Mouse (Mus musculus): ENCODE data around the gene Insyn1.

The Insyn1 gene

GRCm38 (mm10) chr9:58534766-58535165 lies 46.4 kb downstream of the Insyn1 start:
- peak; percentile 20 to 49 for DNase-seq (ENCODE audit: low spot score in 2 of 2)

GRCm38 (mm10) chr9:58535447-58536134 lies 47.2 kb downstream of the Insyn1 start:
- peak in 1 of 2 experiments; percentile 26 for DNase-seq (ENCODE audit: low spot score in 2 of 2)

GRCm38 (mm10) chr9:58537774-58538173 lies 49.4 kb downstream of the Insyn1 start:
- no peak for DNase-seq (ENCODE audit: low spot score in 2 of 2)

- DNase-seq (ENCODE audit: low spot score in 2 of 2) = peak; percentile 43 to 58
Measured at GRCm38 (mm10) chr9:58539886-58540285, 51.5 kb downstream of the Insyn1 start.

- DNase-seq (ENCODE audit: low spot score in 2 of 2) = peak; percentile 31 to 39
Measured at GRCm38 (mm10) chr9:58541895-58542338, 53.5 kb downstream of the Insyn1 start.

- no peak for DNase-seq (ENCODE audit: low spot score in 2 of 2)
Measured at GRCm38 (mm10) chr9:58544879-58545324, 56.5 kb downstream of the Insyn1 start.

- DNase-seq (ENCODE audit: low spot score in 2 of 2) = no peak
Measured at GRCm38 (mm10) chr9:58545428-58545827, 57.0 kb downstream of the Insyn1 start.

GRCm38 (mm10) chr9:58546630-58547360 lies 58.4 kb downstream of the Insyn1 start:
- DNase-seq (ENCODE audit: low spot score in 2 of 2) = no peak

GRCm38 (mm10) chr9:58548897-58549296 lies 60.5 kb downstream of the Insyn1 start:
- no peak for DNase-seq (ENCODE audit: low spot score in 2 of 2)
